Mouse (Mus musculus) fat pad, adult 2 months (tissue): ENCODE results near the gene A1bg.

Experiments used
- DNase-seq: peaks from one replicate; pipeline ENCODE4 v3.0.0-alpha.2; 2011; ENCODE audit warnings: low read depth, low spot score; ENCODE audit errors: extremely low read depth

Gene A1bg

GRCm38 (mm10) chr15:60922912-60923311 is at the start of gene A1bg:
Gene A1bg (minus strand): TSS chr15:60923012.
- DNase-seq, result no peak

GRCm38 (mm10) chr15:60968549-60968861 is 45.7 kb upstream of the A1bg start:
- DNase-seq, result no peak

GRCm38 (mm10) chr15:60967841-60968548 is 45.2 kb upstream of the A1bg start:
- no peak for DNase-seq

GRCm38 (mm10) chr15:60925686-60926085 is 2.9 kb upstream of the A1bg start:
- DNase-seq, result peak; percentile 21

- DNase-seq, result no peak
Measured at GRCm38 (mm10) chr15:60903763-60904697, 18.8 kb downstream of the A1bg start.

- no peak for DNase-seq
Measured at GRCm38 (mm10) chr15:60898187-60898965, 24.4 kb downstream of the A1bg start.

- DNase-seq, result no peak
Measured at GRCm38 (mm10) chr15:60896040-60896439, 26.8 kb downstream of the A1bg start.

- DNase-seq, result no peak
Measured at GRCm38 (mm10) chr15:60892976-60893463, 29.8 kb downstream of the A1bg start.

GRCm38 (mm10) chr15:60888724-60889123 is 34.1 kb downstream of the A1bg start:
- DNase-seq, result no peak

GRCm38 (mm10) chr15:60875721-60876120 is 47.1 kb downstream of the A1bg start:
- no peak for DNase-seq

- no peak for DNase-seq
Measured at GRCm38 (mm10) chr15:60862417-60862816, 60.4 kb downstream of the A1bg start.

- no peak for DNase-seq
Measured at GRCm38 (mm10) chr15:60855112-60855511, 67.7 kb downstream of the A1bg start.

- DNase-seq, result no peak
Measured at GRCm38 (mm10) chr15:60854151-60854550, 68.7 kb downstream of the A1bg start.

GRCm38 (mm10) chr15:60853231-60853999 is 69.4 kb downstream of the A1bg start, which contains the start of gene Fam84b:
Gene Fam84b (minus strand): TSS chr15:60853778.
- peak; percentile 52 for DNase-seq

GRCm38 (mm10) chr15:60848630-60849029 is 74.2 kb downstream of the A1bg start:
- no peak for DNase-seq
